Mouse (Mus musculus): ENCODE results near the gene Rdx.

The Rdx gene

DNA sequence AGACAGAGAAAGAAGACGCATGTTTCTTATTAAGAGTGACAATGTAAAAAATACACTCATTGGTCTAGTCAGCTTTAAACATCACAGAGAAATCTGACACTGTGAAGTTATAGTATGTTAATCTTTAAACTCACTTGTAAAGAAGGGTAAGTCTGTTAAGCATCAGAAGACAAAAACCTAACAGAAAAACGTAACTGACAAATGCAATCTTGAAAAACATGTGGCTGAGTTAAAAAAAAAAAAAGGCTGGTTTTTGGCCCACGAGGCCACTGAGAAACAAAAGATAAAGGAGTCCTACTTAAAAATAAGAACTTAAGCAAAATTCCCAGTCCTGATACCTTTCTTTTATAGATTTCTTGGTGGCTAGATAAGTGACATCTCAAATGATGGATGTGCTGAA is 63.8 kb downstream of the Rdx start:
- no peak for DNase-seq (ENCODE audit: low spot score)

DNA sequence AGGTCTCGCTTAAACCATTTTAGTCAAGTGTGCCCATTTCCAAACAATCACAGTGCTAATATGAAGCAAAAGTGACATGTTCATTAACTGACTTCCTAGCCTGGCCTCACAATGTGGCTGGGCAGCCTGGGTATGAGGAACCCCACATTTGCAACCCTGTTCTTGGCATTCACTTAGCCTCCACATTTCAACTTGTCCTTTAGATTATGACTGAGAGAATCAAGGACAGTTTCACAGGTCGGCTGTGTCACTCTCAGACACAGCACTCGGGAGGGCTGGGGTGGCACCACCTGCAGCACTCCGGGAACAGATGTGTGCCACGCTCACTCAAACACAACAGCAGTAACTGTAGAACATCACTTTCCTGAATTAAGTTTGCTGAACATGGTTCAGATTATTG is 66.1 kb downstream of the Rdx start:
- no peak for DNase-seq (ENCODE audit: low spot score)

DNA sequence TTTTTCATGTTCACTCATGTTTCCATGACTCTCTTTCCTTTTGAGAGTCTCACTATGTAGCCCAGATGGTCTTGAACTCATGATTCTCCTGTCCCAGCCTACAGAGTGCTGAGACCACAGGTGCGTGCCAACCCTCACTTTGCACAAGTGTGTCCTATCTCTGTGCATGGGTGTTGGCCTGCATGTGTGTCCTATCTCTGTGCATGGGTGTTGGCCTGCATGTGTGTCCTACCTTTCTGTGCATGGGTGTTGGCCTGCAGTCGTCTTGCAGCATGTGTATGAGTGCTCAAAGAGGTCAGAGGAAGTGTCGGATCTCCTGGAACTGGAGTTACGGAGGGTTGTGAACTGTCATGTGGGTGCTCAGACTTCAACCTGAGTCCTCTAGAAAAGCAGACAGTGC is 72.2 kb downstream of the Rdx start:
- no peak for DNase-seq (ENCODE audit: low spot score)

DNA sequence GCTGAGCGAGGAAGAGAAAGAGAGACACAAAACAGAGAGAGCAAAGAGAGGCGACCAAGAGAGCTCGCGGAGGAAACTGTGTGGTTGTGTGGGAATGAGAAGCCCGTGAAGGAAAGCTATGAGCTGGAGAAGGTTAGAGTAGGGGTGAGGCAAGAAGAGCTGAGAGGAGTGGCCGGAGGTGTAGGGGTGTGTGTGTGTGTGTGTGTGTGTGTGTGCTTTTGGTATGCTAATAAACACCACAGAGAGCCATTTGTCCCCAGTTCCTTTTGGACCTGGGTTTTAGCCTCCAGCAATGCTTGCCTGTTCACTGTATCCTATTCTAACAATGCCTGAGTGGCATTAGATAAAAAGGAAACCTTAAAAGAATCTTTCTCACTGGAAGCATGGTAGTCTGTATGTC is 78.3 kb downstream of the Rdx start:
- no peak for DNase-seq (ENCODE audit: low spot score)

DNA sequence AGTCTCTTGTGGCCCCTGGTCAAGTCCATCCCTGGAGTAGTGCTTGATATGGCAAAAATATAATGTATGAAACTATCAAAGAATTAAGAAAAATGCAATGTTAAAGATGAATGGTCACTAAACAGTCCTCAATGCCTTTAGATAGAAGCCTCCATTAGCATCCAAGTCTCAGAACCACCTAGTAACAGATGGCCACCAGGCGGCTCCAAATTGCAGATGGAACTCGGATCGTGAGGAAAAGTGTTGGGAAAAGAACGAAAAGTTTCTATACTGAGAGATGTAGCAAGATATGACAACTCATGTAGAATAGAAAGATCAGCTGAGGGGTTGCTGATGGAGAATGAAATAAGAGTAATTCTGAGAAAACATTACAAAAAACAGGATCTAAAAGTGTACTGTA is 83.4 kb downstream of the Rdx start:
- DNase-seq (ENCODE audit: low spot score): no peak

GRCm38 (mm10) chr9:52132771-52133170 is 85.8 kb downstream of the Rdx start:
- no peak for DNase-seq (ENCODE audit: low spot score)

Measured in ovary, postnatal 14 days (tissue).